Mouse (Mus musculus) forebrain, embryonic 15.5 days (tissue): ENCODE results near the gene Slc26a6. TPM values are rescaled to one million over a fixed set of nuclear protein-coding genes. Genes with fewer than 3 reads are reported as not detected.

ENCODE experiments used
- ATAC-seq: fragments of 200-750 bp; cut with Nextera tagmentation; replicated peaks from 2 replicates; pipeline ENCODE4 v1.8.0; 2017; ENCODE audit warnings: mild to moderate bottlenecking, moderate TSS enrichment, moderate library complexity
- H3K27ac ChIP-seq: fragments of 300-500 bp; sonication (generic); replicated peaks from 2 replicates; pipeline ENCODE4 v1.5.1; 2015; ENCODE audit warnings: mild to moderate bottlenecking, inconsistent platforms
- H3K27me3 ChIP-seq: fragments of 300-500 bp; sonication (generic); 2 replicates; pipeline ENCODE4 v1.6.1; 2015; ENCODE audit warnings: inconsistent platforms
- H3K36me3 ChIP-seq: fragments of 300-500 bp; sonication (generic); 2 replicates; pipeline ENCODE4 v1.6.1; 2015; ENCODE audit warnings: mild to moderate bottlenecking, inconsistent platforms
- H3K4me1 ChIP-seq: fragments of 300-500 bp; sonication (generic); 2 replicates; pipeline ENCODE4 v1.6.1; 2015; ENCODE audit warnings: inconsistent platforms
- H3K4me2 ChIP-seq: fragments of 300-500 bp; sonication (generic); replicated peaks from 2 replicates; pipeline ENCODE4 v1.6.1; 2015; ENCODE audit warnings: mild to moderate bottlenecking, inconsistent platforms
- H3K4me3 ChIP-seq: fragments of 300-500 bp; sonication (generic); 2 replicates; pipeline ENCODE4 v1.5.1; 2015; ENCODE audit warnings: mild to moderate bottlenecking, inconsistent platforms
- H3K9ac ChIP-seq: fragments of 300-500 bp; sonication (generic); replicated peaks from 2 replicates; pipeline ENCODE4 v1.6.1; 2015; ENCODE audit warnings: mild to moderate bottlenecking, inconsistent platforms
- H3K9me3 ChIP-seq: fragments of 300-500 bp; sonication (generic); 2 replicates; pipeline ENCODE4 v1.6.1; 2016; ENCODE audit warnings: inconsistent platforms
- WGBS: fragments of 180-500 bp; shearing (Covaris S2); methylation state at CpG from one replicate; pipeline ENCODE4 v1.1.7; 2015; ENCODE audit warnings: mixed read lengths; 5-methylcytosine and 5-hydroxymethylcytosine counted together
- microRNA-seq: library from miRNA; unstranded; fragments of <30 nt; microRNA quantifications from one replicate; pipeline ENCODE4, GENCODE M21; 2016
- polyA plus RNA-seq: library from polyadenylated mRNA; unstranded; fragments of >200 nt; fragmentation: Nextera tagmentation; extraction: Ambion mirVana; gene quantifications from 2 replicates; pipeline ENCODE4 v1.2.1, GENCODE M21; 2015

Gene Slc26a6
- polyA plus RNA-seq, 1 experiment from 2014 or later: 9.8 TPM

DNA sequence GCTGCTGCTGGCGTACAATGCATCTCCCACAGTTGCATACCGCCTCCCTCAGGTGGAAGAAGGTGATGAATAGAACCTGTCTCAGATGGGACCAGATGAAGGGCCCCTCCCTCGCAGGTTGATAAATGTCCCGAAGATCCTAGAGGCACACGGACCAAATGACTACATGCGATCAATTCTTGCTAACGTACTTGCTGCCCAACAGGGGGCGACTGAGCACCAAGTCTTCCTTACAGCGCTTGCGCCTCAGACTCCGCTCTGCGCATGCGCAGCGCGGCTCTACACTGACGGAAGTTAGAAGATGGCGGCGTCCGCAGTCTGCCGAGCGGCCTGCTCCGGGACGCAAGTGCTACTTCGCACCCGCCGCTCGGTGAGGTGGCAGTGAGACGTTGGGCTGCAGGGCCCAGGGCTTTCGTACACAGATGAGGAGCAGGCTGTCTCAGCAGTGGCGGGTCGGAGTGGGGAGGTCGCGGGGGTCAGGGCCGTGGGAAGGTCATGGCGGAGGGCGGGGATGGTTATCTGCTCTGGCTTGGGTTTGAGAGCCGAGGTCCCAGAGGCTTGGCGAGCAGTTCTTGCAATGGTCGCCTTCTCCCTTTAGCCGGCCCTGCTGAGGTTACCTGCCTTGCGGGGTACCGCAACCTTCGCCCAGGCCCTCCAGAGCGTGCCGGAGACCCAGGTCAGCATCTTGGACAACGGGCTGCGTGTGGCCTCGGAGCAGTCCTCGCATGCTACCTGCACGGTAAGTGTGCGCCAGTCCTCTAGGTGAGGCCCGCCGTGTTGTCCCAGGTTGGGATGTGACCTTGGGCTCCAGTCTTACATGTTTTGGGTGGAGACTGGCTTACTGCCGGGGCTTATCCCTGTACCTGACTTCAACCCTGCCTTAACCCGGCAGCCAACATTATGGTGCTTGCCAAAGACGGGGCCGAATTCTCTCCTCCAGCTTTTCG, 83.6 kb downstream of the Slc26a6 start, which contains the start of gene Uqcrc1:
Gene Uqcrc1 (plus strand): TSS at position 216 of the 947 bp plus-strand sequence.
- WGBS: 1% methylated on average over 58 of the region's 58 CpGs
- peak; percentile 89 for ATAC-seq
- no peaks in the 10 kb centered on the region for H3K27me3 ChIP-seq

DNA sequence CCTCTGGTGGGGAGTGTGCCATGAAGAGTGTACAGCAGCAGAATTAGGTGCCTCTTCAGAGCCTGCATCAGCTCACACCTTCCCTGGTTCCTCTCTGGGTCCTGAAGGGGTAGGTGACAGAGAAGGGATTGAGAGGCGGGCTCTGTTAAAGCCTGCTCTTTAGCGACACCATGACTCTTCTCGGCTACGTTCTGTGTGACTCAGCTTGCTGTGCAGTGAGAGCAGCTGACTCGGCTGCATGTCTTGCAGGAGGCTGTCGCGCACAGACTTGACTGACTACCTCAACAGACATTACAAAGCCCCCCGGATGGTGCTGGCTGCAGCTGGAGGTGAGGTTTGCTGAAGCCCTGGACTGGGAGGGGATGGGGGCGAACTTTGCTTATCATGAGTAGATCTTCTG, 92.0 kb downstream of the Slc26a6 start:
- no peak for ATAC-seq

More for the DNA sequence above, 83.6 kb downstream of the Slc26a6 start, which contains the start of gene Uqcrc1:
- Histone ChIP-seq H3K27ac (peak within 1 kb of the TSS; percentile 47; the same call in 1 of the 2 replicates), H3K4me2 (peak within 1 kb of the TSS; percentile 81), H3K9ac (peak within 1 kb of the TSS; percentile 82), H3K4me1 (peaks cover 9% of the 10 kb centered on the region), H3K36me3 (peaks cover 33% of the 10 kb centered on the region), H3K4me3 (peak within 1 kb of the TSS; percentile 96), H3K9me3 (no peaks in the 10 kb centered on the region)

DNA sequence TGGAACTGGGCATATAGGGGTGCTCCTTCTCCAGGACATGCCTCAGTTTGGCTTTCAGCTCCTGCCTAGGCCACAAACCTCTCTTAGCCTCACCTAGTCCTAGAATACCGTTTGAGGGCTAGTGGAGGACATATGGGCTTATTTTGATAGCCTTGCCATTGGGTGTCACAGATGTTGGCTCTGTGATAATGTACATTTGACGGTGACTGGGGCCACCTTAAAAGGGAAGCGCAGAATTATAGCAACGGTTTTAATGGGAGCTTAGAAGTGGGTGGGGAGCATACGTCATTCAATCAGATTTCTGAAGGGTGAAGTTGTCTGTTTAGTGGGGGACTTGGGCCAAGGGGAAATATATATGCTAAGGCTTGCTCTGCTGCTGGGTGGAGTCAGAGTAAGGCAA, 92.5 kb downstream of the Slc26a6 start:
- no peak overlapping the region for H3K9ac ChIP-seq
- no peaks in the 10 kb centered on the region for H3K9me3 ChIP-seq
- H3K4me1 ChIP-seq: 0 out of 2 replicates have a peak, but pooled peaks cover 3% of the 10 kb centered on the region
- H3K4me2 ChIP-seq: no peak overlapping the region
- WGBS: 90% methylated on average over 5 of the region's 5 CpGs
- H3K4me3 ChIP-seq: no peak overlapping the region
- ATAC-seq: no peak
- H3K27ac ChIP-seq: no peak overlapping the region
- H3K36me3 ChIP-seq: peaks cover 91% of the 10 kb centered on the region
- no peaks in the 10 kb centered on the region for H3K27me3 ChIP-seq

More for the DNA sequence above, 92.0 kb downstream of the Slc26a6 start:
- Histone ChIP-seq H3K4me1 (0 out of 2 replicates have a peak, but pooled peaks cover 3% of the 10 kb centered on the region), H3K27me3 (no peaks in the 10 kb centered on the region), H3K27ac (no peak overlapping the region), H3K4me3 (no peak overlapping the region), H3K36me3 (peaks cover 92% of the 10 kb centered on the region), H3K9ac (no peak overlapping the region), H3K4me2 (no peak overlapping the region), H3K9me3 (no peaks in the 10 kb centered on the region)
- 86% methylated on average over 9 of the region's 9 CpGs for WGBS

DNA sequence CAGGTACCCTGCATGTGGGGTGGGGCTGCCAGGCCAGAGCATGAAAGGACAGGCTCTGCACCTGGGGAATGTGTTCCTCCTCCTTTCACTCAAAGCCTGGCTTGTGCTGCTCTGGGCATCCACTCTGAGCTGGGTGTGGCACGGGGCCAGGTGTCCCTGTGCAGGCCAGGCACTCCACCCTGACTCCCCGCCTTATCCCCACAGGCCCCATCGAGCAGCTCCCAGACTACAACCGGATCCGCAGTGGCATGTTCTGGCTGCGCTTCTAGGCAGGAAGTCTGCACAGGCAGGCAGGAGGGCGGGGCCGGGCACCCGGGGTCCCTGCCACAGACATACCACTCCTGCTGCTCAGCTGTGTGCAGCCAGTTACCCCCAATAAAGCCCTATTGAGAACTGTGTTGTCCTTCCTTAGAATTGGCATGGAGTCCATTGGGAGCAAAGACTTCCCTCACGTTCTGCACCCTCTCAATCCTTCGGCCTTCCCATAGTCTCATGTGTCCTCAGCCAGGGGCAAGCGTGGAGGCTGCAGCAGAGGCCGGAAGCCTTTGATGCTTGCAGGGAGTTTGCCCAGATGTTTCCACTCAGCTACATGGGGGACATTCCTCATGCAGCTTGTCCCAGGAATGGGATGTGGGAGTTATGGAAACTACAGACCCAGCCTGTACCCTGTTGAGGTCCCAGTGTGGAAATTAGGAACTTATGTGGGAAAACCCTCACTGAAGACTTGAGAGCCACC, 96.3 kb downstream of the Slc26a6 start:
- Histone ChIP-seq H3K4me2 (no peak overlapping the region), H3K36me3 (peaks cover 64% of the 10 kb centered on the region), H3K27me3 (peaks cover 18% of the 10 kb centered on the region), H3K27ac (no peak overlapping the region), H3K4me1 (no peaks in the 10 kb centered on the region), H3K4me3 (no peak overlapping the region), H3K9me3 (no peaks in the 10 kb centered on the region), H3K9ac (no peak overlapping the region)
- 92% methylated on average over 13 of the region's 13 CpGs for WGBS
- no peak; the same call in 1 of the 2 replicates for ATAC-seq

DNA sequence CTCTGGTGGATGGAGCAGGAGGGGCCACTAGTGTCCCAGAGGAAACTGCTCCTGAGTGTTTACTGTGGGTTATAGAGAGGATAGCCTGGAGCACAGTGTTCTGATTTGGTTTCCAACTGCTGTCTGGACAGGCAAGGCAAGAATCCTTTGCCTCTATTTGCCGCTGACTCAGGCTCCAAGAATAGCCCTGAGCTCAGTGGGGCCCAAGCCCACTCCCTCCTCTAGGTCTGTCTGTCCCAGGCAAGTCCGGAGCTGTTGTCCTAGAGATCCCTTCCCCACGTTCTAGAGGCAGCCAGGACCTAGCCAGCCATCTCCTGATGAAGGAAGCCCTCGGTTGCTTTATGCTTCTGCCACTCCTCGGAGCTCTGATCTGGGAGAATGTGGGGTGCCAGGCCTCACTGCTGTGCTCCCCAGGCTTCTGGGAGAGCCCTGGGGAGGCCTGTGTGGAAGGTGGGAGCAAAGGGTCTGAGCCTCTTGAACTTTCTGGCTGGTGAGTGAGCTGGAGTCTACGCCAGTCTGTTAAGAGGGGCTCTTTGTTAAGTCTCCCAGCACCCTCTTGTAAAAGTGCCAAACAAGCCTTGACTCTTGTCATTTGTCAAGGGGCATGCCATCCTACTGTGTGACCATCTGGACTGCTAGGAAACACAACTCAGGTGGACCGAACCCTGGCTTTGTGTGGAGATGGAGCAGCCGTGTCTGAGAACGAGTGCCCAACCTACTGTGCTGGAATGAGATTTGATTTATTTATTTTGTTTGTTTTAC, 97.1 kb downstream of the Slc26a6 start:
- 87% methylated on average over 9 of the region's 9 CpGs for WGBS
- Histone ChIP-seq H3K27ac (no peak overlapping the region), H3K9me3 (no peaks in the 10 kb centered on the region), H3K9ac (no peak overlapping the region), H3K4me1 (no peaks in the 10 kb centered on the region), H3K4me2 (no peak overlapping the region), H3K36me3 (peaks cover 56% of the 10 kb centered on the region), H3K4me3 (no peak overlapping the region), H3K27me3 (peaks cover 18% of the 10 kb centered on the region)
- ATAC-seq: no peak

DNA sequence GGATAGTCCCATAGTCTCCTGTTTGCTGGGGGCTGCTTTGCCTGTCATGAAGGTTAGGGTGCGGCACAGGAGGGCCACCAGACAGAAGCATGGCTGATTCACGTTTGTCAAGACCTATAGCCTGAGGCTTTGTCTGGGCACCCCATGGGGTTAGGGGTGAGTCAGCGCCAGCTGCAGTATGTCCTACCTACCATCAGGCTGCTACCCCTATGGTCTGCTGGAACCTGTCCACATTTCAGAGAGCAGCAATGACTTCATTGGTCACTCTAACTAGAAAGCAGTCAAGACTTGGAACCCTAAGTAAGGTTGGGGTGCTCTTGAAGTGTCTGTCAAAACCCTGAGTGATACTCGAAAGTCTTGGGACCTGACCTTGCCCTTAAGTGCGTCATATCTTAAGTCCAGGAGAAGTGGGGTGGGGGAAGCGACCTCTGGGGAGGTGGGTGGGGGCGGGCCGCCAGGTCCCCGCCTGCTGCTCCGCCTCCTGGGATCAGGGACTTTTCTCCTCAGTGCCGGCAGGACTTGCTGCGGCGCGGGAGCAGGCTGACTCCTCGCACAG, 100.1 kb downstream of the Slc26a6 start, which contains the start of gene Col7a1:
Gene Col7a1 (plus strand): TSS at position 506 of the 556 bp plus-strand sequence.
- 10% methylated on average over 15 of the region's 15 CpGs for WGBS
- Histone ChIP-seq H3K36me3 (peaks cover 27% of the 10 kb centered on the region), H3K4me3 (no peak within 1 kb of the TSS), H3K27ac (no peak within 1 kb of the TSS), H3K9me3 (no peaks in the 10 kb centered on the region), H3K4me1 (no peaks in the 10 kb centered on the region), H3K9ac (no peak within 1 kb of the TSS), H3K27me3 (peaks cover 18% of the 10 kb centered on the region), H3K4me2 (no peak within 1 kb of the TSS)
- no peak for ATAC-seq

DNA sequence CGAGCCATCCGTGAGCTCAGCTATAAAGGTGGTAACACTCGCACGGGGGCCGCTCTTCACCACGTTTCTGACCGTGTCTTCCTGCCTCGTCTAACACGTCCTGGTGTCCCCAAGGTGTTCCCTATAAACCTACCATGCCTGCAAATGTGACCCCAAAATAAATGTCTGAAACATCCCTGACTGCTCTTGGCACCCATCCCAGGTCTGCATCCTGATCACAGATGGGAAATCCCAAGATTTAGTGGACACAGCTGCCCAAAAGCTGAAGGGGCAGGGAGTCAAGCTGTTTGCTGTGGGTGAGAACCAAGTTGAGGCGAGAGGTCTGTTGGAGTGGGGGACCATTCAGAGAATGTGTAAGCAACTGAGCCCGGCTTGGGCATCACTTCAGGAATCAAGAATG, 102.2 kb downstream of the Slc26a6 start:
- H3K4me3 ChIP-seq: no peak overlapping the region
- no peak overlapping the region for H3K4me2 ChIP-seq
- H3K4me1 ChIP-seq: no peaks in the 10 kb centered on the region
- H3K9ac ChIP-seq: no peak overlapping the region
- no peak for ATAC-seq
- H3K9me3 ChIP-seq: no peaks in the 10 kb centered on the region
- 91% methylated on average over 11 of the region's 11 CpGs for WGBS
- peaks cover 18% of the 10 kb centered on the region for H3K27me3 ChIP-seq
- H3K27ac ChIP-seq: no peak overlapping the region
- H3K36me3 ChIP-seq: peaks cover 7% of the 10 kb centered on the region

DNA sequence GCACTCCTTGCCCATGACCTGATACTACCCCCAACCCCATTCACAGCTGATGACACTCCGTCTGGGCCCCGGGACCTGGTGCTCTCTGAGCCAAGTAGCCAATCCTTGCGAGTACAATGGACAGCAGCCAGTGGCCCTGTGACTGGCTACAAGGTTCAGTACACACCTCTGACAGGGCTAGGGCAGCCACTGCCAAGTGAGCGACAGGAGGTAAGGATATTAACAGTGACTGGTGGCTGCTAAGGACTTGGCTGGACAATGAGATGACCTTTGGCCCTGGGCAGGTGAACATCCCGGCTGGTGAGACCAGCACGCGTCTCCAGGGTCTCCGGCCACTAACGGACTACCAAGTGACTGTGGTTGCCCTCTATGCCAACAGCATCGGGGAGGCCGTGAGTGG, 102.8 kb downstream of the Slc26a6 start:
- peaks cover 18% of the 10 kb centered on the region for H3K27me3 ChIP-seq
- H3K4me3 ChIP-seq: no peak overlapping the region
- H3K9ac ChIP-seq: no peak overlapping the region
- H3K4me1 ChIP-seq: no peaks in the 10 kb centered on the region
- 92% methylated on average over 11 of the region's 11 CpGs for WGBS
- H3K9me3 ChIP-seq: no peaks in the 10 kb centered on the region
- H3K4me2 ChIP-seq: no peak overlapping the region
- peaks cover 3% of the 10 kb centered on the region; the same call in 1 of the 2 replicates for H3K36me3 ChIP-seq
- ATAC-seq: no peak
- H3K27ac ChIP-seq: no peak overlapping the region

Small RNAs within 50 kb of the gene (microRNA-seq; reads per million reads assigned to microRNA genes)
- gene Gm23156: not detected

Other genes starting within 250 kb of the Slc26a6 start
- gene Arih2, start 203.9 kb upstream of the Slc26a6 start, polyA plus RNA-seq: 54.3 and 60.8 TPM in 2 replicates
- gene Slc25a20, start 191.2 kb upstream of the Slc26a6 start, polyA plus RNA-seq: 44.2 and 44.7 TPM in 2 replicates
- gene Prkar2a, start 164.0 kb upstream of the Slc26a6 start, polyA plus RNA-seq: 40.6 and 42.1 TPM in 2 replicates
- gene Ip6k2, start 69.5 kb upstream of the Slc26a6 start, polyA plus RNA-seq: 206 and 208 TPM in 2 replicates
- 21.1 and 21.2 TPM in 2 replicates for gene Nckipsd, start 44.9 kb upstream of the Slc26a6 start, polyA plus RNA-seq
- 16.7 and 20.0 TPM in 2 replicates for gene Celsr3, start 27.0 kb upstream of the Slc26a6 start, polyA plus RNA-seq
- gene Tmem89, start 61.3 kb downstream of the Slc26a6 start, polyA plus RNA-seq: not detected in 2 replicates
- gene Uqcrc1, start 83.3 kb downstream of the Slc26a6 start, polyA plus RNA-seq: 384 and 386 TPM in 2 replicates
- 1.1 and 2.0 TPM in 2 replicates for gene Col7a1, start 100.3 kb downstream of the Slc26a6 start, polyA plus RNA-seq
- gene Ucn2, start 132.7 kb downstream of the Slc26a6 start, polyA plus RNA-seq: not detected in 2 replicates
- gene Pfkfb4, start 138.5 kb downstream of the Slc26a6 start, polyA plus RNA-seq: 27.3 and 28.0 TPM in 2 replicates
- 48.0 and 49.0 TPM in 2 replicates for gene Shisa5, start 185.3 kb downstream of the Slc26a6 start, polyA plus RNA-seq
- gene Trex1, start 206.5 kb downstream of the Slc26a6 start, polyA plus RNA-seq: 16.5 and 16.7 TPM in 2 replicates
- gene Atrip, start 220.8 kb downstream of the Slc26a6 start, polyA plus RNA-seq: 32.0 and 36.5 TPM in 2 replicates
- gene Ccdc51, start 229.2 kb downstream of the Slc26a6 start, polyA plus RNA-seq: 17.3 and 18.4 TPM in 2 replicates
- 568 and 598 TPM in 2 replicates for gene Tma7, start 229.3 kb downstream of the Slc26a6 start, polyA plus RNA-seq
- gene Plxnb1, start 242.1 kb downstream of the Slc26a6 start, polyA plus RNA-seq: 20.7 and 23.5 TPM in 2 replicates